Mouse (Mus musculus) G1E (cell line): ENCODE measurements around the gene Lrrc26.

ENCODE experiments used
- CTCF ChIP-seq: IDR thresholded peaks from 2 replicates; pipeline ENCODE4 v1.5.1; 2012; ENCODE audit warnings: low read depth, low read length, inconsistent platforms, mixed read lengths
- GATA1 ChIP-seq: IDR thresholded peaks from 2 replicates; pipeline ENCODE4 v1.6.1; 2012; ENCODE audit warnings: borderline replicate concordance, low read length, inconsistent platforms, mixed read lengths
- POLR2AphosphoS5 ChIP-seq: IDR thresholded peaks from 2 replicates; pipeline ENCODE4 v1.6.1; 2012; ENCODE audit warnings: low read depth, low read length, inconsistent platforms; ENCODE audit not compliant: insufficient replicate concordance
- TAL1 ChIP-seq: conservative IDR thresholded peaks from 2 replicates; pipeline ENCODE4 v1.6.1; 2012; ENCODE audit warnings: low read depth, low read length, inconsistent platforms, mixed read lengths

GRCm38 (mm10) chr2:25303931-25304656 lies 14.4 kb downstream of the Lrrc26 start:
- TF ChIP-seq CTCF = no peak
- no peak for TF ChIP-seq POLR2AphosphoS5
- no peak for TF ChIP-seq GATA1
- TF ChIP-seq TAL1 = no peak
